Mouse (Mus musculus) left cerebral cortex, postnatal 10 days (tissue): ENCODE measurements around the gene Skint4. TPM values are rescaled to one million over a fixed set of nuclear protein-coding genes. Genes with fewer than 3 reads are reported as not detected.

Experiments used
- DNase-seq, 2 experiments: peaks; one replicate each; pipeline ENCODE4 v3.0.0; 2021 to 2022; ENCODE audit warnings: low spot score in 2 of 2, mixed read lengths in 1 of 2; ENCODE audit errors: extremely low spot score in 1 of 2
- intact Hi-C: fragments of 180-260 bp; cut with DNase I; formaldehyde crosslinking; loops from one replicate; pipeline ENCODE4 v1.15.1; 2025
- total RNA-seq, 2 experiments: library from RNA; stranded (reverse); gene quantifications; 2 replicates each; pipeline ENCODE4 v1.2.3; 2021

Gene Skint4
- total RNA-seq = not detected

DNA sequence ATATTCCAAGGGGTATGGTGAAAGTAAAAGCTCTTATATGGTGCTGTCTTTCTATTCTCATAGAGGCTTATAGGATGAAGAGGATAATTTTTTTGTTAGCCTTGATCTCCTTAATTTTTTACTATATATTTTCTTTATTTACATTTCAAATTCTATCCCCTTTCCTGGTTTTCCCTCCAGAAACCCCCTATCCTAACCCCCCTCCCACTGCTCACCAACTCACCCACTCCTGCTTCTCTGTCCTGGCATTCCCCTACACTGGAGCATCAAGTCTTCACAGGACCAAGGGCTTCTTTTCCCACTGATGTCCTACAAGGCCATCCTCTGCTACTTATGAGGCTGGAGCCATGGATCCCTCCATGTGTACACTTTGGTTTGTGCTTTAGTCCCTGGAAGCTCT is at the start of gene Skint4:
Gene Skint4, plus strand, starts transcription at position 301 of the 400 bp plus-strand sequence.
- DNase-seq = no peak
- intact Hi-C loops = no loop called here

Other genes starting within 250 kb of the Skint4 start
- gene Slc5a9, start 169.1 kb upstream of the Skint4 start, total RNA-seq = not detected
- not detected for gene Skint8, start 152.6 kb upstream of the Skint4 start, total RNA-seq
- under 1 TPM; 0.19 to 0.57 TPM for gene Skint7, start 99.1 kb upstream of the Skint4 start, total RNA-seq
- gene Skint1, start 65.7 kb upstream of the Skint4 start, total RNA-seq = not detected
- gene Skint3, start 160.2 kb downstream of the Skint4 start, total RNA-seq = not detected